Mouse (Mus musculus) cerebellum, adult 2 months (tissue): ENCODE measurements around the gene Nalcn.

Experiments used
- CTCF ChIP-seq: fragments of 200-500 bp; IDR thresholded peaks from 2 replicates; pipeline ENCODE4 v1.5.1; 2011; ENCODE audit warnings: low read depth, mild to moderate bottlenecking, control low read depth, low read length, moderate library complexity, borderline replicate concordance; ENCODE audit not compliant: insufficient read depth
- POLR2A ChIP-seq: fragments of 200-500 bp; IDR thresholded peaks from 2 replicates; pipeline ENCODE4 v1.6.1; 2011; ENCODE audit warnings: low read length, control low read depth, borderline replicate concordance; ENCODE audit not compliant: insufficient read depth

DNA sequence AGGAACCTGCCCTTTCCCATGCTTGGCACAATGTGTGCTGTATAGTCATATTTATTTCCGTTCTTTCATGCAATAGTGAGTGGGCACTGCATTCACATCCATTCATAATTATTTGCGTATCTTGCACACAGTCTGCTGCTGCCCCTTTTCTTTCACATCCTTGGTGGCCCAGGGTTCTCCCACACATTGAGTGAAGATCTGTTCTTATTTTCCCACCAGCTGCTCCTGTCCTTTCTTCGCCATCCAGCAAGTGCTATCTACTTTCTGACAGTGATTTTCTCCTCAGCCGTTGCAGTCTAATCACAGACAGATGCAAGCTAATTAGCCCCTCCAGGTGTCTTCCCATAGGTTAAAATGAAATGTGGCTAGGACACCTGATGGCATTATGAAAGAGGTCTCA is 72.0 kb downstream of the Nalcn start:
- TF ChIP-seq CTCF (no peak), POLR2A (no peak)
